Mouse (Mus musculus) heart, adult 2 months (tissue): Measurements from ENCODE around the gene Efhc2. TPM values are rescaled to one million over a fixed set of nuclear protein-coding genes. Genes with fewer than 3 reads are reported as not detected.

Experiments
- DNase-seq, 2 experiments: peaks; one replicate each; pipeline ENCODE4 v3.0.0; 2021
- H3K27ac ChIP-seq: fragments of 200-600 bp; 2 replicates; pipeline ENCODE4 v1.8.1; 2022
- H3K27me3 ChIP-seq: fragments of 200-500 bp; 2 replicates; pipeline ENCODE4 v1.6.1; 2012; ENCODE audit warnings: mild to moderate bottlenecking, low read length, inconsistent platforms, mixed read lengths; ENCODE audit not compliant: control insufficient read depth, insufficient read depth
- H3K36me3 ChIP-seq: fragments of 200-500 bp; 2 replicates; pipeline ENCODE4 v1.6.1; 2012; ENCODE audit warnings: low read length, inconsistent platforms; ENCODE audit not compliant: control insufficient read depth, insufficient read depth
- H3K4me1 ChIP-seq: fragments of 200-500 bp; 2 replicates; pipeline ENCODE4 v1.6.1; 2011; ENCODE audit warnings: low read length; ENCODE audit not compliant: control insufficient read depth, insufficient read depth
- H3K4me3 ChIP-seq: fragments of 200-600 bp; 2 replicates; pipeline ENCODE4 v1.8.1; 2022
- H3K79me2 ChIP-seq: fragments of 200-500 bp; replicated peaks from 2 replicates; pipeline ENCODE4 v1.6.1; 2012; ENCODE audit warnings: mild to moderate bottlenecking, inconsistent platforms, low read length, moderate library complexity, mixed read lengths; ENCODE audit not compliant: control insufficient read depth, insufficient read depth
- H3K9ac ChIP-seq: fragments of 200-500 bp; 2 replicates; pipeline ENCODE4 v1.6.1; 2012; ENCODE audit warnings: low read depth, mild to moderate bottlenecking, control low read depth, inconsistent platforms, low read length, mixed read lengths
- CTCF ChIP-seq: fragments of 200-600 bp; IDR thresholded peaks from 2 replicates; pipeline ENCODE4 v1.8.1; 2022; ENCODE audit warnings: antibody characterized with exemption, mild to moderate bottlenecking, moderate library complexity
- EP300 ChIP-seq: fragments of 200-500 bp; IDR thresholded peaks from 2 replicates; pipeline ENCODE4 v1.6.1; 2011; ENCODE audit warnings: low read depth, low read length, control low read depth; ENCODE audit not compliant: insufficient read depth
- POLR2A ChIP-seq: fragments of 200-500 bp; IDR thresholded peaks from 2 replicates; pipeline ENCODE4 v1.6.1; 2011; ENCODE audit warnings: mild to moderate bottlenecking, low read depth, low read length, control low read depth; ENCODE audit not compliant: insufficient read depth
- WGBS: fragments of 180-500 bp; shearing (Covaris S2); methylation state at CpG from one replicate; pipeline ENCODE4 v1.1.7; 2018; 5-methylcytosine and 5-hydroxymethylcytosine counted together
- intact Hi-C: fragments of 180-260 bp; cut with DNase I; formaldehyde crosslinking; loops from one replicate; pipeline ENCODE4 v1.15.1; 2025
- polyA plus RNA-seq: library from polyadenylated mRNA; depleted of rRNA; stranded (reverse); fragments of >200 nt; gene quantifications from 2 replicates; pipeline ENCODE4 v1.2.3, GENCODE M21; 2012
- total RNA-seq, 2 experiments: library from RNA; stranded (reverse); gene quantifications; 2 replicates each; pipeline ENCODE4 v1.2.3; 2021

Gene Efhc2
- total and polyA plus RNA-seq, 3 experiments, result 0.09 to 0.26 (median 0.10) TPM

- no peaks in the 10 kb centered on the region for H3K79me2 ChIP-seq
- H3K27me3 ChIP-seq, result no peaks in the 10 kb centered on the region
- H3K9ac ChIP-seq, result no peak overlapping the region
- TF ChIP-seq CTCF (no peak), EP300 (no peak), POLR2A (no peak)
- 48% methylated on average over 3 of the region's 3 CpGs for WGBS
- intact Hi-C loops, result no loop called here
- no peaks in the 10 kb centered on the region for H3K36me3 ChIP-seq
- no peak overlapping the region for H3K27ac ChIP-seq
- no peak for DNase-seq
- H3K4me1 ChIP-seq, result no peaks in the 10 kb centered on the region
- H3K4me3 ChIP-seq, result no peak overlapping the region
These were observed 143.4 kb downstream of the Efhc2 start for GRCm38 (mm10) chrX:17175748-17176147.

DNA sequence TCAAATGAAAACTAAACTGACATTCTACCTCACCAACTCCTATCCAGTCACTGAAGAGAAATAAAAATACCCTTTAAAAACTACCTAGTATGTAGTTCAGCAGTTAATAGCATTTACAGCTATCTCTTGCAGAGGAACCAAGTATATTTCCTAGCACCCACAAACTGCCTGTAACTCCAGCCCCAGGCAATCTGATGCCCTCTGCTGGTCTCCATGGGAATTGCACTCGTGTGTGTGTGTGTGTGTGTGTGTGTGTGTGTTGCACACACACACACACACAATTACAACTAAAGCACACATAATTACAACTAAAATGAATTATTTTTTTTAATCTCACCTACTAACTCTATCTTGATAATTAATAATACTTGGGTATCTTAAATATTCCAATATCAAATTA is 153.5 kb downstream of the Efhc2 start:
- H3K9ac ChIP-seq, result no peak overlapping the region
- no peak overlapping the region for H3K27ac ChIP-seq
- H3K4me3 ChIP-seq, result no peak overlapping the region
- TF ChIP-seq CTCF (peak; percentile 44), EP300 (no peak)
- intact Hi-C loops, result no loop called here
- no peak for DNase-seq
- H3K36me3 ChIP-seq, result no peaks in the 10 kb centered on the region
- H3K27me3 ChIP-seq, result no peaks in the 10 kb centered on the region
- 45% methylated on average over 1 of the region's 1 CpGs for WGBS
- no peaks in the 10 kb centered on the region for H3K4me1 ChIP-seq
- H3K79me2 ChIP-seq, result no peaks in the 10 kb centered on the region
